9 mouse cellular contexts compared by ENCODE assay signal in genomic region chr12:112435295-112436110, GRCm38 (mm10). TPM values are rescaled to one million over a fixed set of nuclear protein-coding genes. Genes with fewer than 3 reads are reported as not detected.
DNase-seq lines count a peak whose midpoint lies in the region; ATAC-seq lines count a peak whose summit lies in the region.
"Had no signal": no experiment of that assay in that cellular context is flagged by ENCODE, and none has a peak within 500 bp of the region (broad histone marks: within the 10 kb centered on the region; RNA-seq: fewer than 3 reads in every experiment).

No protein-coding gene starts in this region.

- no peak overlapping the region for H3K4me3 ChIP-seq in heart, embryonic 11.5 days (ENCODE audit: low read depth, low read length)
- H3K4me3 ChIP-seq in hindbrain, embryonic 10.5 days: no peak overlapping the region
- H3K4me3 ChIP-seq in midbrain, embryonic 16.5 days (ENCODE audit: low read depth, low read length): no peak overlapping the region

- no peak overlapping the region for H3K27ac ChIP-seq in heart, embryonic 11.5 days (ENCODE audit: low read depth, low read length)
- H3K27ac ChIP-seq in hindbrain, embryonic 10.5 days: peak overlapping the region; percentile 72
- H3K27ac ChIP-seq in midbrain, embryonic 16.5 days (ENCODE audit: low read length): peak overlapping the region; percentile 72

- no peak for ATAC-seq in heart, embryonic 11.5 days (replicated peaks; ENCODE audit: insufficient number of reproducible peaks, low FRiP score, low TSS enrichment)
- peak; percentile 25; the same call in 1 of the 2 replicates for ATAC-seq in midbrain, embryonic 16.5 days
- ATAC-seq in erythroblast, adult 5-6 weeks (replicated peaks; ENCODE audit: low FRiP score, poor library complexity, severe bottlenecking): no peak

- H3K4me1 ChIP-seq in heart, embryonic 11.5 days (ENCODE audit: control insufficient read depth, insufficient read depth, low read length): no peaks in the 10 kb centered on the region
- H3K4me1 ChIP-seq in hindbrain, embryonic 10.5 days (replicated peaks): peaks cover 52% of the 10 kb centered on the region
- H3K4me1 ChIP-seq in midbrain, embryonic 16.5 days (ENCODE audit: control insufficient read depth, insufficient read depth, low read length): peaks cover 6% of the 10 kb centered on the region; the same call in 1 of the 2 replicates

- H3K9ac ChIP-seq in heart, embryonic 11.5 days (ENCODE audit: low read depth, low read length): no peak overlapping the region
- H3K9ac ChIP-seq in midbrain, embryonic 16.5 days (ENCODE audit: low read depth, low read length): peak overlapping the region; percentile 22; the same call in 1 of the 2 replicates

- WGBS in heart, embryonic 11.5 days (ENCODE audit: insufficient replicate concordance): 66% methylated on average over 21 of the region's 21 CpGs
- 57% methylated on average over 21 of the region's 21 CpGs for WGBS in hindbrain, embryonic 10.5 days
- WGBS in midbrain, embryonic 16.5 days: 51% methylated on average over 21 of the region's 21 CpGs

- no peak overlapping the region for H3K4me2 ChIP-seq in heart, embryonic 11.5 days
- no peak overlapping the region for H3K4me2 ChIP-seq in midbrain, embryonic 16.5 days (ENCODE audit: low read length)

- no peaks in the 10 kb centered on the region for H3K36me3 ChIP-seq in heart, embryonic 11.5 days (ENCODE audit: control insufficient read depth, insufficient read depth, low read length)
- no peaks in the 10 kb centered on the region for H3K36me3 ChIP-seq in hindbrain, embryonic 10.5 days
- H3K36me3 ChIP-seq in midbrain, embryonic 16.5 days (ENCODE audit: control insufficient read depth, insufficient read depth, low read length): no peaks in the 10 kb centered on the region

- intact Hi-C loops in heart, postnatal 14 days (cut with DNase I): no loop called here

- H3K27me3 ChIP-seq in heart, embryonic 11.5 days (ENCODE audit: control insufficient read depth, insufficient read depth, low read length): 0 out of 2 replicates have a peak, but pooled peaks cover 9% of the 10 kb centered on the region
- peaks cover 59% of the 10 kb centered on the region for H3K27me3 ChIP-seq in hindbrain, embryonic 10.5 days (ENCODE audit: insufficient read depth, poor library complexity, severe bottlenecking)
- H3K27me3 ChIP-seq in midbrain, embryonic 16.5 days (ENCODE audit: control insufficient read depth, insufficient read depth, low read depth, low read length): no peaks in the 10 kb centered on the region

- no peaks in the 10 kb centered on the region for H3K9me3 ChIP-seq in heart, embryonic 11.5 days (replicated peaks; ENCODE audit: control insufficient read depth, low read length)
- H3K9me3 ChIP-seq in hindbrain, embryonic 10.5 days: no peaks in the 10 kb centered on the region
- no peaks in the 10 kb centered on the region for H3K9me3 ChIP-seq in midbrain, embryonic 16.5 days (replicated peaks; ENCODE audit: control insufficient read depth, low read length, poor library complexity, severe bottlenecking)

- peak; percentile 26 to 28 for DNase-seq in heart, postnatal 14 days
- peak; percentile 92 for DNase-seq in cerebellum, adult 9-11 months
- no peak for DNase-seq in hindbrain, embryonic 10.5 days (ENCODE audit: low spot score)
- DNase-seq in natural killer cell, adult 2 months (ENCODE audit: low spot score in 2 of 2): no peak
- no peak for DNase-seq in heart, adult 9 months (ENCODE audit: low spot score in 2 of 2)

RNA-seq across cellular contexts. Expression of gene A530016L24Rik, which starts 53.7 kb away (rescaled TPM):
- total RNA-seq in heart, postnatal 14 days (2021): 10 to 100 TPM; 15.7 to 20.7 TPM
- polyA plus RNA-seq in heart, embryonic 11.5 days (2014; fragmentation: Nextera tagmentation; extraction: Ambion mirVana): 8.7 and 8.9 TPM in 2 replicates
- not detected in 2 replicates for polyA plus RNA-seq in hindbrain, embryonic 10.5 days (2016; fragmentation: Nextera tagmentation; extraction: Ambion mirVana)
- polyA plus RNA-seq in midbrain, embryonic 16.5 days (2015; fragmentation: Nextera tagmentation; extraction: Ambion mirVana): 0.16 and 0.17 TPM in 2 replicates
- not detected in 2 replicates for total RNA-seq in erythroblast, adult 5-6 weeks (2015; ENCODE audit: low replicate concordance)
- not detected in 2 replicates for total RNA-seq in erythroblast, adult 5-6 weeks (2017; ENCODE audit: low replicate concordance)
- total RNA-seq: CH12.LX had no signal

Comparison
In these comparisons a context has a peak if more than half of its experiments do, and no peak if none do; other contexts are left out.
1. DNase-seq: peak in heart, postnatal 14 days (2 of 2) and cerebellum, adult 9-11 months (single experiment); none in hindbrain, embryonic 10.5 days (single experiment), natural killer cell, adult 2 months (0 of 2) and heart, adult 9 months (0 of 2).